Mouse (Mus musculus): ENCODE data around the gene Gm17428.
"Not testable (repeated sequence)": the region's sequence is repeated elsewhere in the genome, so short reads cannot be mapped to it uniquely, and the experiment has no call there.

DNA sequence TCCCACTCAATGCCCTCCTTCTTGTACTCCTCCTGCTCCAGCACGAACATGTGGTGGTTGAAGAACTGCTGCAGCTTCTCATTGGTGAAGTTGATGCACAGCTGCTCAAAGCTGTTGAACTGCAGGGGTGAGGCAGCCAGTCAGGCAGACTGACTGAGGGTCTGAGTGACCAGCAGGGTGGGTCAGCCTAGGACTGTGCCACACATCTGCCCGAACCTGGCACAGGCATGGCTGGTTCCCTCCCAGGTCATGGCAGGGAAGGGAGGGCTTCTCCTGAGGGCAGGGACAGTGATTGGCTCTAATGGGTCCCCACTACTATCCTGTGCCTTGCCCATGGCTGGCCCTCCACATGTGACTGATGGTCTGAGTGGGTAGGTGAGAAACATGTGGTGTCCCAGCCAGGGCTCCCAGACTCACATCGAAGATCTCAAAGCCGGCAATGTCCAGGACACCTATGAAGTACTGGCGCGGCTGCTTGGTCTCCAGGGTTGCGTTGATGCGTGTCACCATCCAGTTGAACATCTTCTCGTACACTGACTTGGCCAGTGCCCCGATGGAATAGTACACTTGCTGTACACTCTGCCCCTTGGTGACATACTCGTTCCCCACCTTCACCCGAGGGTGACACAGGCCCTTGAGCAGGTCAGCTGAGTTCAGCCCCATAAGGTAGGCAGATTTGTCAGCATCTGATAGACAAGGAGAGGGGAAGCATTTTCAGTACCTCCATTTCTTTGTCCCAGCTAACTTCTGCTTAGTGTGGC lies 16.7 kb upstream of the Gm17428 start:
- TF ChIP-seq CTCF (IDR thresholded peaks at IDR 0.05; ENCODE audit: control insufficient read depth, insufficient read depth, low read length); POLR2A (IDR thresholded peaks at IDR 0.05; ENCODE audit: borderline replicate concordance, control insufficient read depth, low read depth, low read length): not testable (repeated sequence)
